8 mouse cellular contexts compared by ENCODE assay signal in genomic region chr11:69015644-69016441, GRCm38 (mm10). TPM values are rescaled to one million over a fixed set of nuclear protein-coding genes. Genes with fewer than 3 reads are reported as not detected.
DNase-seq lines count a peak whose midpoint lies in the region; ATAC-seq and TF ChIP-seq lines count a peak whose summit lies in the region.

TSS of gene Ctc1 (plus strand) at chr11:69015911.

- DNase-seq in WW6 (ENCODE audit: low read depth, low spot score): peak; percentile 98
- peak; percentile 61 to 82 for DNase-seq in cerebellum, postnatal 4 days (ENCODE audit: low spot score in 2 of 2)
- DNase-seq in gastrocnemius, adult 2 months: peak; percentile 92
- DNase-seq in hindbrain, postnatal 0 days (ENCODE audit: low spot score): peak; percentile 97
- DNase-seq in left cerebral cortex, adult 8-10 months (ENCODE audit: low spot score in 2 of 2): peak; percentile 79 to 84
- peak; percentile 94 to 95 for DNase-seq in right cerebral cortex, postnatal 10 days (ENCODE audit: low spot score in 2 of 2)
- DNase-seq in urinary bladder, postnatal 25 days (ENCODE audit: low spot score): peak; percentile 84

- peak within 1 kb of the TSS; percentile 73 for H3K4me3 ChIP-seq in gastrocnemius, adult 2 months
- H3K4me3 ChIP-seq in hindbrain, postnatal 0 days (ENCODE audit: low read length): peak within 1 kb of the TSS; percentile 65
- peak within 1 kb of the TSS; percentile 96 for H3K4me3 ChIP-seq in megakaryocyte, embryonic 14.5 days (replicated peaks)

- H3K9ac ChIP-seq in hindbrain, postnatal 0 days (replicated peaks; ENCODE audit: low read length): peak within 1 kb of the TSS; percentile 88

- no peaks in the 10 kb centered on the region for H3K27me3 ChIP-seq in hindbrain, postnatal 0 days (ENCODE audit: insufficient read depth, low read length)
- no peaks in the 10 kb centered on the region for H3K27me3 ChIP-seq in megakaryocyte, embryonic 14.5 days (replicated peaks)

- intact Hi-C loops in gastrocnemius, adult 2 months (cut with DNase I): no loop called here

- peak within 1 kb of the TSS; percentile 95 for H3K27ac ChIP-seq in gastrocnemius, adult 2 months
- peak within 1 kb of the TSS; percentile 88 for H3K27ac ChIP-seq in hindbrain, postnatal 0 days

- peak within 1 kb of the TSS; percentile 82 for H3K4me2 ChIP-seq in hindbrain, postnatal 0 days (ENCODE audit: low read depth, low read length)

- H3K9me3 ChIP-seq in hindbrain, postnatal 0 days (ENCODE audit: low read length): no peaks in the 10 kb centered on the region
- H3K9me3 ChIP-seq in megakaryocyte, embryonic 14.5 days: no peaks in the 10 kb centered on the region

- peaks cover under 1% of the 10 kb centered on the region; the same call in 1 of the 2 replicates for H3K36me3 ChIP-seq in hindbrain, postnatal 0 days (ENCODE audit: insufficient read depth, low read length)
- peaks cover 2% of the 10 kb centered on the region for H3K36me3 ChIP-seq in megakaryocyte, embryonic 14.5 days (replicated peaks; ENCODE audit: low read length)

- TF ChIP-seq CTCF in gastrocnemius, adult 2 months (IDR thresholded peaks at IDR 0.05): peak; percentile 71
- peak; percentile 88 for TF ChIP-seq CTCF in hindbrain, postnatal 0 days (IDR thresholded peaks at IDR 0.05; ENCODE audit: low read depth)

- peaks cover 8% of the 10 kb centered on the region; the same call in 1 of the 2 replicates for H3K4me1 ChIP-seq in hindbrain, postnatal 0 days (ENCODE audit: insufficient read depth, low read length)
- peaks cover 45% of the 10 kb centered on the region for H3K4me1 ChIP-seq in megakaryocyte, embryonic 14.5 days

- ATAC-seq in hindbrain, postnatal 0 days: peak; percentile 96

- WGBS in hindbrain, postnatal 0 days: 2% methylated on average over 38 of the region's 38 CpGs

RNA-seq across cellular contexts. Expression of gene Ctc1, which starts in this region (rescaled TPM):
- 10 to 100 TPM in 1 of 2 experiments, 1 to 10 TPM in 1; 9.9 to 11.0 TPM for total RNA-seq in gastrocnemius, adult 2 months (2021)
- total RNA-seq in hindbrain, postnatal 0 days (2014; rRNA removed): 84.8 and 85.7 TPM in 2 replicates
- polyA plus RNA-seq in hindbrain, postnatal 0 days (2015; fragmentation: Nextera tagmentation; extraction: Ambion mirVana): 42.8 and 45.7 TPM in 2 replicates
- total RNA-seq in left cerebral cortex, adult 8-10 months (2022): 10 to 100 TPM; 37.1 to 42.9 (median 39.7) TPM
- polyA plus RNA-seq in megakaryocyte, embryonic 14.5 days (2012; ENCODE audit: insufficient read depth, low replicate concordance): 21.0 and 56.5 TPM in 2 replicates

Comparison
In these comparisons a context has a peak if more than half of its experiments do, and no peak if none do; other contexts are left out.
1. Peak in every context shown above with its lines: DNase-seq, ATAC-seq, H3K4me3 ChIP-seq and H3K27ac ChIP-seq.